Mouse (Mus musculus): Measurements from ENCODE around the gene Ubap2l.

Ubap2l gene

DNA sequence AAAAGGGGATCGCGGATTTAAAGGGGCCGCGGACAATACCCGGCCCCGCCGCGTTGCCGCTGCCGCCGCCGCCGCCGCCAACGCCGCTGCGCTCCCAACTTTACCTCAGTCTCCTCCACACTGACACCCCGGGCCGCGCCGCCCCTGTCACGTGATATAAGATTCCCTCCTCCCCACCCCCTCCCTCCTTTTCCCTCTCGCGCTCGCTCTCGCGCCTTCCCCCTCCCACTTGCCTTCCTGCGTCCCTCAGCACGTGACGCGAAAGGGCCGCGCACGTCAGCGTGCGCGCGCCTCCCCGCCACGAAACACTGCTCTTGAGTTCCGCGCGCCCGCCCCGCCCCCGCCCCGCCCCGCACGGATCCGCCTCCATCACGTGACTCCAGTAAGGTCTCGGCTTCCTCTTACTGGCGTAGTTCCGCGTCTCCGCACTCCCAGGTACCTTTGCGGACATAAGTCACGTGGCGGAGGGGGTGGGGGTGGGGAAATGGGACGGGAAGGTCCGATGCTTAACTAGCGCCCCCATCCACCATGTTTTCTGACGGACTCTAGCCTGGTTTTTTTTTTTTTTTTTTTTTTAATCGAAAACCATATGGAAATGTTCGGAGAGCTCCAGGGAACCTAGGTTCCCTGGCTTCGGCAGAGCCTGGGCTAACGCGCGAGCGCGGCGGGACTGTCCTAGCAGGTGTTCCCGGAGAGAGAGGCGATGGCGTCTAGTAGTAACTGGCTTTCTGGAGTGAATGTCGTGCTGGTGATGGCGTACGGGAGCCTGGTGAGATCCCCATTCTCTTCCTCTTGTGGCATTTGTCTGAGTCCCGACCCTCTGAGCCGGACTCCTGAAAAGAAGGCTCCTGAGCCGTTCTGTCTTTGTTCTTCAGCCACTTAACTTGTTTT is at the start of gene Ubap2l:
TSS of gene Ubap2l (minus strand) at position 278 of the 891 bp plus-strand sequence.
- peak; percentile 100 for DNase-seq (ENCODE audit: low read depth, low spot score)

DNA sequence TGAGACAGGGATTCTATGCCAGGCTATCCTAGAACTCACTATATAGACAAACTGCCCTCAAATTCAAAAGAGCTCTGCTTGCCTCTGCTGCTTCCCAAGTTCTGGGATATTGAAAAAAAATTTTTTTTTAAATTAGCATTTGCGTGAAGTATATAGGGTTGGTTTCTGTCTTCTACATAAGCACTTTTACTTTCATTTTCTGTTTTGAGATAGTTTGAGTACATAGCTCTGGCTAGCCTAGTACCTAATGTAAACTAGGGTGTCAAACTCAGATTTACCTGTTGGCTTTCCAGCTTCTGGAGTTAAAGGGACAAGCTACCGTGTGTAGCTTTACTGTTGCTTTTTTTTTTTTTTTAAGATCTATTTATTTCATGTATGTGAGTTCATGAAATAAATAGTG is 49.2 kb upstream of the Ubap2l start:
- no peak for DNase-seq (ENCODE audit: low read depth, low spot score)

DNA sequence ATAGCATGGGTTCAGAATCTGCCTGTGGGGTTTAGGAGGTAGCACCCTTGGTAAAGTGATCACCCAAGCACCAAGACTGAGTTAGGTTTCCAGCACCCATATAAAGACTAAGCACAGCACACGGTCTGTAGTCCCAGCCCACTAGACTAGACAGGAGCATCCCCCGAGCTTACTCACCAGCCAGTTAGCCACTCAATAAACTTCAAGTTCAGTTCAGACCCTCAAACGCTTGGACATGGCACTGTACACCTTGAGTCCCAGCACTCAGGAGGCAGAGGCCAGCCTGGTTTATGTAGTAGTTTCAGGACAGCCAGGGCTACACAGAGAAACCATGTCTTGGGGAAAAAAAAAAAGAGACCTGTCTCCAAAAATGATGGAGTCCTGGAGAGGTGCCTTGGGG is 48.6 kb upstream of the Ubap2l start:
- DNase-seq (ENCODE audit: low read depth, low spot score) = no peak

DNA sequence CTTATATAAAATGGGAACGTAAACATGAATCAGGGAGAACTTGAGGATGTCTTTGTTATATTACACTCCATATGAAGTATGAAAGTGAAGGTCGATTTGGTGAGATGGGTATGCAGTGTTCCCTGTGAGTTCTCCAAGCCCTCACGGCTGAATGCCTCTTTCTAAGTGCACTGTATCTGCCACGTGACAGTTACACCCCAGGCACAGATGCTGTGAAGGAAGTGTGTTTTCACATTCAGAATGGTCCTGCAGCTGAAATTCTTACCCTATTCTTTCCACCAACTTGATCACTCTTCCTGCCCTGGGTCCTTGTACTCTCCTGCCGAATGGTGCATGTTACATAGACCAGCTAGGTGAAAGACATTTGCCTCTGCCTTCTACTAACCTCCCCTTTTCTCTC is 45.5 kb upstream of the Ubap2l start:
- DNase-seq (ENCODE audit: low read depth, low spot score) = no peak

DNA sequence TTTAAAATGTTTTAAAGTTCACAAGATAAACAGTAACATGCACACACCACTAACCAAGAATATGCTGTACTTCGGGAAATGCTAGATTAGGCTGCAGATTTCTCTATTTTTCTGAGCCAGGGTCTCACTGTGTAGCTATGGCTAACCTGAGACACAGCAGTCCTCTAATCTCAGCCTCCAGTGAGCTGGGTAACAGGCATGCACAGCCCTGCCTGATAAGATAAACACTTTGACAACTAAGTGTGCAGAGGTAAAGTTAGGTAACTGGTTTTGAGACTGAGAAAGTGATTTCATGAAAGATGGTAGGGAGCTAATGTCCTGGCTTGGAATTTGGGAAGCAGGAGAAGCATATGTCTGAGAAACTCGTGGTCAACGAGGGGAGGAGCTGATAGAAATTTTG is 42.0 kb upstream of the Ubap2l start:
- DNase-seq (ENCODE audit: low read depth, low spot score) = no peak

DNA sequence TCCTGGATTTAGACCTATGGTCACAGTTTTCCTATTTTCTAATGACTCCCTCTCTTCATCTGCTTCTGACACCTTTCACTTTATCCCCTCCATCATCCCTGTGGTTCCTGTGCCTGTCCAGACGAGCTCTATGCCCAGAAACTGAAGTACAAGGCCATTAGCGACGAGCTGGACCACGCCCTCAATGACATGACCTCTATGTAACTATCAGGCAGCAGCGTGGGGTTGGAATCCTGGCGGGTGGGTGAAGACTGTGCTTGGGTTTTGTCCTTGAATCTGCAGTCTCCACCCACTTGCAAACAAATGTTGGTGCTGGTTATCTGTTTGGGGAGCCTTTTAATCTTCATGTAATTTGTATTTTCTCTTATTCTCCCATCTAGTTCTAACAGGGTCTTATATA is 38.5 kb upstream of the Ubap2l start:
- DNase-seq (ENCODE audit: low read depth, low spot score) = no peak

DNA sequence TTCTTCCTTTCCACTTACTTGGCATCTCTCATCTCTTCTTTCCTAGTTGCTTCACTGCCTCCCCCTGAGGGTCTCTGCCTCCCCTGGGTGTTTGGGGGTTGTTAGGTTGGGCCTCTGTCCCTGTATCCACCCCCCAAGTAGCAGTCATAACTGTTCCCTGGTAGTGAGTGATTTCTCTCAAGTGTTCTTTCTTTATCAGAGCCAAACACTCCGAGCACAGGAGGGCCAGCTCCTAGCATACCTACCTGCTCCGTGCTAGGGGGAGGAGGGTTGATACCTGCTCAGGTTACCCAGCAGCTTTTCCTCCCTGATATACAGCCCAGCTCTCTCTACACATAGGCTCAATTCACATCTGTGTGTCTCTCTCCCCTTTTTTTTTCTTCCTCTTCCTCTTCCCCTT is 36.2 kb upstream of the Ubap2l start:
- no peak for DNase-seq (ENCODE audit: low read depth, low spot score)

DNA sequence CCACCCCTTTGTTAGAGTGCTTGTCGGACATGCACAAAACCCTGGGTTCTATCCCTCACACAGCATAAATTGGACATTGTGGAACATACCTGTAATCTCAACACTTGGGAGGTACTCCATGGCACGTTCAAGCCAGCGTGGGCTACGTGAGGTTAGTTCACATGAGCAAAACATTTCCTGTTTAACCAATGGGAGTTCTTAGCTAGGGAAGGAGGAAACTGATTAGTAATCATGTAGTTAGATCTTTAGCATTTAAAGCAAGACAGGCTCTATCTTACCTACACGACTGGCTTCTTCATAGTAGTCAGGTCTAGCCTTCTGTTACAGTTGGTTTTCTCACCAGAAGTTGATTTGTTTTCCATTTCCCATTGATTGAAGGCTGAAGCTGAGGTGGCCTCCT is 33.6 kb upstream of the Ubap2l start:
- DNase-seq (ENCODE audit: low read depth, low spot score) = no peak

DNA sequence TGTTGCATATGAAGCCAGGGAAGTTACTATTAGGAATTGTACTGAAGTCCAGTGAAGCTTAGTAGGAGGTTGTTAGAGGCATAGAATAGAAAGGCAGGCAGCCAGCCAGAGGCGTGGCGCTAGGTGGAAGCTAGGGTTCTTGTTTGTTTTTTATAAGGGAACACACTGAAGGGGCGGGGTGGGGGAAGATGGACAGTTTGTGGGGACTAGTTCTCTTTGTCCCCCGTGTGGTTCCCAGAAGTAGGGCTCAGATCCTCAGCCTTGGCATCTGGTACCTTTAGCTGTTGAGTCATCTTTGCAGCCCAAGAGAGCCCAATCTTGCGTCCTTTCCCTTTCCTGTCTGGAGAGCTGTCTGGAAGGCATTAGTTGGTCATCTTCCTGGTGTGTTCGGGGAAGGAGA is 32.9 kb upstream of the Ubap2l start:
- no peak for DNase-seq (ENCODE audit: low read depth, low spot score)

DNA sequence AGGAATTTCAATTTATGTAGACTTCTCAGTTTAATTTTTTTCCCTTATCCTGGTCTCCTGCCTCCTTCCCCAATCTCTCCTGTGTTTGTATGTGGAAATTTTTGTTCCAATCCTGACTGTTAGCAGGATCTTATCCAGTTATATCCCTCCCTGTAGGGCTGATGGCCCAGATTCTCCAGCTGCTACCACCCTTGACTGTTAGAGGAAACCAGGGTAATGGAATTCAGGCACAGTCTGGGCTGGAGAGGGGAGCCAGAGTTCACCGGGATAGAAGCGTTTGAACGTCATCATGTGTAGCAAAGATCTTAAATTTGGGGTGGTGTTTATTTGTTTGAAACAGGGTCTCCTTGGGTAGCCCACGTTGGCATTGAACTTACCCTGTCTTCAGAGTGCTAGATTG is 32.4 kb upstream of the Ubap2l start:
- no peak for DNase-seq (ENCODE audit: low read depth, low spot score)

DNA sequence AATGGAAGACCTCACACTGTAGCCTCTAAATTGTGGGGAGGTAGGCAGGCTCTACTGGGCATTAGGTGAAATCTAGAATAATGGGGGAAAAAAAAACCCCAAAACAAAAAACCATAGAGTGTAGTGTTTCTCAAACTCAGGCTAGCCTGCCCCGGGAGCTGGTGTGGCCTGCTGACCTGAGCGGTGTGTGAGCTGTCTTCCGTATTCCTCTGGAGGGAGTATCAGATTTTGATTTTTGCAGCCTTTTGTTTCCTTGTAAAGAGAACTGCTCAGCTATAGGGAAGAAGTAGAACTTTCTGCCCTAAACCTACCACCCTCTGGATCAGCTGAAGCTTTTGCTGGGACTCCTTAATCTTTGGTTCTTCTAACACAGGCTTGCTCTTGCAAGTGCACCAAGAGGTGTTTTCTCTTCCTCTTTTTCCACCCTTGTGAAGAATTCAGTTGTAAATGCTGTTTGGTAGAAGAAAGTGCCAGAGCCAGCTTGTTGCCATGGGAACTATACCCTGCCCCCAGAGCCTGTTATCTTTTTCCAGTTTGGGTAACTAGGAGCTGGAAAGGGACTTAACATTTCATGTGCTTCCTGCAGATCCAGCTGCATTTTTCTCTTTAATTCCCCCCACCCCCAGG is 31.4 kb upstream of the Ubap2l start:
- DNase-seq (ENCODE audit: low read depth, low spot score) = peak; percentile 70

DNA sequence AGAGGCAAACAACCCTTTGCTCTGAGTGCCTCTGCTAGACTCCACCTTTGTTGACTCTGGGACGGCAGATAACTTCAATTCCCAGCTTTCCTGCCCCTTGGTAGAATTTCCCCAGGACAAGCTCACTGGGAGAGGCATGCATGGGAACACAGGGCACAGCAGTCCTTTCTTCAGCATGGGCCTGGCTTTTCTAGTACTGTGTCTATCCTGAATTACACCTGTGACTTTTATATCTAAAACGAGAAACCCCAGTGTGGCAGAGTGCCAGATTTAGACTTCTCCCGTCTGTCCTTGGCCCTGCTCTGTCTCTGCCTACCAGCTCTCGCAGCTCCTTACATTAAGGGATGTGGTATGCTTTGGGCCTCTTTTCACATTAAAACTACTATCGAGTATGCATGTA is 30.6 kb upstream of the Ubap2l start:
- DNase-seq (ENCODE audit: low read depth, low spot score) = peak; percentile 31

DNA sequence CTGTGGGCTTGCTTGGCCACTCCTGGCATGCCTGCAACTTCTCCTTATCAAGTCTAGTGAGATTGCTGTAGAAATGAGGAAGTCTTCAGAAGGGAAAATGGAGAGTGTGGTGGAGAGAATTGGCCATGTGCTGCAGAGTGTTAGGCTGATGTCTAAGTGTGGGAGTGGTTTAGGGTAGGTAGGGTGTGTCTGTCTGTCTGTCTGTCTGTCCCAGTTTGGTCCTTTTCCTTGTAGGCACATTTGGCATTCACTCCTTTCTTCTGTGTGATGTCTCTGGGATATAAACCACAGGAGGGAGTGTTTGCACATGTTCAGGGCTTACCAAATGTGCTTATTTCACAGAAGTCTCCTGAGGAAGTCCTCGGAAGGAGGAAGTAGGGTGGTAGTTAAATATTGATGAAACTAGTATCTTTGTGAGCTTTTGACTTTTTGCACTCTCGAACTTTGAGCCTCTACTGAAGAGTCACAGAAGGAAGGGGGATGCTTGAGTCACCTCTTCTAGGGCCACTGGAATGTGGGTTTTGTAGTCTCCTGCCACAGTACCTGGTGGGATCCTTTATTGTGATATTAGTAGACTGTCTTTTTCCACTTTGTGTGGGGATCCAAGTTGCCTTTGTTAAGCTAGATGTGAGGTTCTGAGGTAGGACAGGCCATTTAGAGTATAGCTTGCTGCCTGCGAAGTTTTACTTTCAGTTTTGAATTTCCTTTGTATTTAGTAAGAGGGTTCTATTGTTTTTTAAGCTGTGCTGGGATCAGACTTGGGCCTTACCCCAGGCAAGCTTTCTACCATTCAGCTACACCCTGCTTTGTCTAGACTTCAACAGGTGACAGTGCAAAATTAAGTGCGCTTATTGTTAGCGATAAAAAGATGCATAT is 29.2 kb upstream of the Ubap2l start:
- DNase-seq (ENCODE audit: low read depth, low spot score) = peak; percentile 87

DNA sequence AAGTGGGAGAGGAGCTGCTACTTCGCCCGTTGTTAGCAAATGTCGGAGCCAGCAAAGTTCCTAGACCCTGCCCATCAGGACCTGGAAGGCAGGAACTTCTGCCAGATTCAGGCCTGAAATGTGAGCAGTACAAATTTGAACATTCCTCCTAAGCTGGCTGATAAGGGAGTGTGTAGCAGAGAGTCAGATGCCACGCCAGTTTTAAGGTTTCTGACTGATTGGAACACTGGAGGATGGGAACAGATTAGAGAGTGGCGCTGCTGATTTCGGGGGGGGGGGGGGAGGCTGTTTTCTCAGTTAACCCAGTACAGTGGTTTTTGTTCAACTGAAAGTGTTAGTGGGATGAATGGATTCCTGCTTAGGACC is 28.1 kb upstream of the Ubap2l start:
- DNase-seq (ENCODE audit: low read depth, low spot score) = no peak

DNA sequence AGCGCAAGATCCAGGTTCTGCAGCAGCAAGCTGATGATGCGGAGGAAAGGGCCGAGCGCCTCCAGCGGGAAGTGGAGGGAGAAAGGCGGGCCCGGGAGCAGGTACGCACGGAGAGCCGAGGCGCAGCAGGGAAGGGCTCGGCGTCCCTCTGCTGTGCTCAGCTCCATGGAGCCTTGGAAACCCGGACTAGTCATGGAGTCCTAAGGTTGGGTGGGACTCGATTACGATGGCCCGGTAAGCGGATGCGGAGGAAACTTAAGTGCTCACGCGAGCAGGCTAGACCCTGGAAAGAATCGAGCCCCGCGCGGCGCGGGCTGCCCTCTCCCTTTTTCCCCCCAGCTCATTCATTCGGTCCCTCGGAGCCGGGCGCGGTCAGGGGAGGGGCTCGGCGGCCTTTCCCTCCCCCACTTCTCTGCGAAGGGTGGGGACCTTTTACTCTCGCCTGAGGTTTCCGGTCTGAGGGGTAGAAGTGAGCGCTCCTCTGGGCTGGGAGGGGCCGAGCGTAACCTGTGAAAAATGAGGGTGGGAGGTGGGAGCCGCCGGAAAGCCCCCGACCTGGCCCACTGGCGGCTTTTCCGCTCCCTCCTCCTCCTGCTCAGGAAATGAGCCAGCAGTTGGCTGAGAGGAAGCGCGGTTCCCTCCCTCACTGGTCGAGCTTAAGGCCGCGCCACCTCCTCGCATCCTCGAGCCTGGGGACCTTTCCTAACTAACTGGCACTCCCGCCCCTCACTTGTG is 27.5 kb upstream of the Ubap2l start:
- peak; percentile 94 for DNase-seq (ENCODE audit: low read depth, low spot score)

DNA sequence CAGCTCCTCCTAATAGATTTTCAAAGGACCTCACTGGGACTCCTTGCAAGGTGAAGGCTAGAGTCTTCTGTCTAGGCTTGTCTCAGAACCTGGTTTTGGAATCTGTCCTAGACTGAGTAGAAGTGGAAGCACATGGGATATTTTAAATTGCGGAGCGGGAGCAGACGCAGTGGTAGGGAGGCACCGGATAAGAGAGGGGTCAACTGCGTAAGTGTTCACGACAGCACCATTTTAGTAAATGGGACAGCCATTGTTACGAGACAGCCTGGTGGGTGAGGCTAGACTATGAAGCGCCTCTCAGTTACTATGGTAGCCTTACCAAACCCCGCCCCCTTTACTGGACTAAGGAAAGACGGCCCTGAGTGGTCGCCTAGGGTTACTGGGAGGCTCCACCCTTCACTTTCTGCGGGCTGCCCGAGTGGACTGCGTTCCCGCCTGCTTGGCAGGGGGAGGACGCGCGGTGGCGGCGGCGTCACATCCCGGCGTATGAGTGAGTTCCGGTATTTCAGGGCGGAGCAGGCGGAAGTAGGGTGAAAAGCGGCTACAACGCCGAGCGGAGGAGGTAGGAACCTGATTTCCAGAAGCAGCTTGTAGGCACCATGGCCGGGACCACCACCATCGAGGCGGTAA is 26.8 kb upstream of the Ubap2l start:
- DNase-seq (ENCODE audit: low read depth, low spot score) = peak; percentile 98

DNA sequence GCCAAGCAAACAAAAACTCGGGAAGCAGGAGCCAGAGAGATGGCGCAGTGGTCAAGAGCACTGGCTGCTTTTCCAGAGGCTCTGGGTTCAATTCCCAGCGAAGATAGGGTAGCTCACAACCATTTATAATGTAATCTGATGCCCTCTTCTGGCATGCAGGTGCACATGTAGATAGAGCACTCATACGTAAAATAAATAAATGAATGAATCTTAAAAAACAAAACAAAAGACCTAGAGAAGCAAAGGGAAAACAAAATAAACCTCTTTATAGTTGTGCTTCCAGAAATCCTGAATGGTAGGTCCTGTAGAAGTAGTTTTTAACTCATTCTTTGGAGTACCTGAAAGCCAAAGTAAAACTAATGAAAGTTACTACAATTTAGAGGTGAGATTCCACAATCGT is 25.8 kb upstream of the Ubap2l start:
- DNase-seq (ENCODE audit: low read depth, low spot score) = peak; percentile 43

DNA sequence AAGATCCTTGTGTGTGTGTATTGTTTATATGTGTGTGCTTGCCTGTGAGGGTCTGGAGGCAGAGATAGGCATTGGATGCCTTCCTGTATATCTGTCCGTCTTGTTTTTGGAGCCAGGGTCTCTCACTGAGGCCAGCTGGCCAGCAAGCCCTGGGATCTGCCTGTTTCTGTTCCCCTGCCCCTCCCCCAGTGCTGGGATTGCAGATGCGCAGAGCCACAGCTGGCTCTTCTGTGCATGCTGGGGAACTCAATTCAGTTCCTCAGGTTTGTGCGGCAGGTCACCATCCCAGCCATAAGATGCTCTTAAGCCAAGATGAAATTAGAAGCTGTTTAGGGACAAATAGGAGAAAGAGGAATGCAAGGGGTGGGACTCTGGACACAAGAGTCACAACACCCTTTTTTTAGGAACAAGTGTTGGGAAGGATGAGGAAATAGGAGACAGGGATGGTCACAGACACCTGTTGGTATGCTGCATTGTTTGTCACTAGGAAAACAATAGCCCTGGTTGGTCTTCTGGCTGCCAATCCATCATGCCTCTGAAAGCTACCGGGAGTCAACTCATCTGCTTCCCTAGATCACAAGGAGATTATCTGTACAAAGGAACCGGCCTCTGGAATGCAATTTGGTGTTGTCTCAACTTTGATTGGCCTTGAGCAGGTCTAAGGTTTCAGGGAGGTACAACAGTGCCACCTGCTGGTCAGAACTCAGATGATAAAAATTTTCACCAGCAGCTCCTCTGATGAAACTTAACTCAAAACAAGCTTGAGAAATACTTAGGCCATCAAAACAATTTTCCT is 24.7 kb upstream of the Ubap2l start:
- DNase-seq (ENCODE audit: low read depth, low spot score) = peak; percentile 85

DNA sequence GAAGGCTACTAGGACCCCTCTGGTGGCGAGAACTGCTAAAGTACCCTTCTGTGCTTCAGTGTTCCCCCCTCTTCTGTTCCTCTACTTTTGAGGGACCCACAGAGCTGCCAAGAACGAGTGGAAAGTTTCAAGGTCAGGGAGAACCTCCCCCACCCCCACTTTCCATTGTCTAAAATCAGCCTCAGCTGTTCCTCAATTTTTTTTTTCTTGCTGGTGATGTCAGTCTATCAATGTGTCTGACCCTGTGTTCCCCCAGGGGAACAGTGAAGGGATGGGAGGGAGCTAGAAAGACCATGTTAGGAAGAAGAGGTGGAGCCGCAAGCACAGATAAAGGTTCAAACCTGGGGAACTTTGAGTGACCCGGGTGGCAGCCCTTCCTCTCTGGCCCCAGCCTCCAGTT is 19.9 kb upstream of the Ubap2l start, which contains the start of gene Tpm3:
TSS of gene Tpm3 (plus strand) at position 356 of the 400 bp plus-strand sequence.
- DNase-seq (ENCODE audit: low read depth, low spot score) = no peak

DNA sequence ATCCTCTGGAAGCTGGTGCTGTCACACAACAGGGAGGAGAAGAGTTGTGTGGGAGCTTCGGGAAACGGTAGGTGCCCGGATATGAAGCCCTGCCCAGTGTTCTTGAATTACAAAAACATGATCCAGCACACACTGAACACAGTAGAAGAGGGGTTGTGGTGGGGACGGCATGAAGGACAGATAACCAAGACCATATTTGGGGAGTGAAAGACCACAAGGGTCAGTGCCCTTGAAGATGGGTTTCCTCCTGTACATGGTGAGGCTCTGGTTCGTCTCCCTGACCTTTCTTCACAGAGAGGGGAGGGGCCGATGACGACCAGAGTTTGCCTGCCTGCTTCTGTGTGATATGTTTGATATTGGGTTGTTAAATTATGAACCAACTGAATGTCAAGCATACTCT is 17.3 kb upstream of the Ubap2l start:
- DNase-seq (ENCODE audit: low read depth, low spot score) = no peak

Measured in A20 (cell line).